Mouse (Mus musculus) ovary, postnatal 36 days (tissue): ENCODE measurements around the gene Zdhhc8.

Experiments used
- DNase-seq: peaks from one replicate; pipeline ENCODE4 v3.0.0; 2022; ENCODE audit warnings: low spot score, mixed read lengths

The Zdhhc8 gene

GRCm38 (mm10) chr16:18231047-18231446 is 3.9 kb downstream of the Zdhhc8 start:
- no peak for DNase-seq

- no peak for DNase-seq
These were observed 4.3 kb downstream of the Zdhhc8 start for GRCm38 (mm10) chr16:18230617-18231016.

- DNase-seq: peak; percentile 47
These were observed 5.3 kb downstream of the Zdhhc8 start for GRCm38 (mm10) chr16:18229622-18230021.

- no peak for DNase-seq
These were observed 6.1 kb downstream of the Zdhhc8 start for GRCm38 (mm10) chr16:18228856-18229255.

GRCm38 (mm10) chr16:18227897-18228422 is 7.0 kb downstream of the Zdhhc8 start:
- no peak for DNase-seq

- no peak for DNase-seq
These were observed 7.7 kb downstream of the Zdhhc8 start for GRCm38 (mm10) chr16:18227187-18227586.

- DNase-seq: no peak
These were observed 12.7 kb downstream of the Zdhhc8 start for GRCm38 (mm10) chr16:18222188-18222587.

GRCm38 (mm10) chr16:18221543-18221898 is 13.4 kb downstream of the Zdhhc8 start:
- no peak for DNase-seq

- DNase-seq: no peak
These were observed 13.9 kb downstream of the Zdhhc8 start for GRCm38 (mm10) chr16:18220856-18221542.

- DNase-seq: peak; percentile 43
These were observed 14.9 kb downstream of the Zdhhc8 start for GRCm38 (mm10) chr16:18220001-18220400.

- no peak for DNase-seq
These were observed 16.3 kb downstream of the Zdhhc8 start for GRCm38 (mm10) chr16:18218580-18218996.

GRCm38 (mm10) chr16:18217579-18217978 is 17.4 kb downstream of the Zdhhc8 start, which contains the start of gene Ccdc188:
Gene Ccdc188 (plus strand): TSS chr16:18217879.
- no peak for DNase-seq

GRCm38 (mm10) chr16:18214858-18215257 is 20.1 kb downstream of the Zdhhc8 start:
- DNase-seq: no peak

- no peak for DNase-seq
These were observed 21.2 kb downstream of the Zdhhc8 start for GRCm38 (mm10) chr16:18213689-18214088.

- peak; percentile 86 for DNase-seq
These were observed 23.3 kb downstream of the Zdhhc8 start for GRCm38 (mm10) chr16:18211417-18212171.

- DNase-seq: no peak
These were observed 24.1 kb downstream of the Zdhhc8 start for GRCm38 (mm10) chr16:18210701-18211416.

GRCm38 (mm10) chr16:18203430-18204091 is 31.4 kb downstream of the Zdhhc8 start:
- DNase-seq: no peak

- no peak for DNase-seq
These were observed 32.9 kb downstream of the Zdhhc8 start for GRCm38 (mm10) chr16:18202061-18202460.

GRCm38 (mm10) chr16:18201620-18202019 is 33.3 kb downstream of the Zdhhc8 start:
- no peak for DNase-seq

- no peak for DNase-seq
These were observed 34.9 kb downstream of the Zdhhc8 start for GRCm38 (mm10) chr16:18200062-18200461.

- DNase-seq: no peak
These were observed 36.4 kb downstream of the Zdhhc8 start for GRCm38 (mm10) chr16:18198365-18199098.
